Mouse (Mus musculus) adrenal gland, postnatal 36 days (tissue): ENCODE measurements at regions not wholly inside any gene's neighbourhood (a gene's known extent, or its start where the extent isn't known, plus 50 kb on each side); places are given as distances from the start of the nearest gene placed in this dataset.
"Not testable (repeated sequence)": the region's sequence is repeated elsewhere in the genome, so short reads cannot be mapped to it uniquely, and the experiment has no call there.

ENCODE experiments used
- DNase-seq, 2 experiments: peaks; one replicate each; pipeline ENCODE4 v3.0.0; 2021; ENCODE audit warnings: mixed read lengths in 1 of 2

GRCm38 (mm10) chr2:63580489-63581139, 396.5 kb upstream of the Kcnh7 start:
- no peak for DNase-seq

GRCm38 (mm10) chr2:63575172-63575571, 391.1 kb upstream of the Kcnh7 start:
- no peak for DNase-seq

- DNase-seq = no peak
Observed at GRCm38 (mm10) chr2:63574008-63574703, 390.1 kb upstream of the Kcnh7 start.

- no peak for DNase-seq
Observed at GRCm38 (mm10) chr2:63573015-63573807, 389.1 kb upstream of the Kcnh7 start.

GRCm38 (mm10) chr2:63556858-63557419, 372.9 kb upstream of the Kcnh7 start:
- DNase-seq = no peak

GRCm38 (mm10) chr2:63541836-63542235, 357.7 kb upstream of the Kcnh7 start:
- not testable (repeated sequence) for DNase-seq

GRCm38 (mm10) chr2:63518534-63518933, 334.4 kb upstream of the Kcnh7 start:
- no peak for DNase-seq

GRCm38 (mm10) chr2:63513554-63514226, 329.6 kb upstream of the Kcnh7 start:
- DNase-seq = no peak

GRCm38 (mm10) chr2:63503939-63504338, 319.9 kb upstream of the Kcnh7 start:
- DNase-seq = peak; percentile 21 to 39

GRCm38 (mm10) chr2:63476411-63476810, 292.3 kb upstream of the Kcnh7 start:
- DNase-seq = no peak

- no peak for DNase-seq
Observed at GRCm38 (mm10) chr2:63475255-63475654, 291.2 kb upstream of the Kcnh7 start.

GRCm38 (mm10) chr2:63473699-63474098, 289.6 kb upstream of the Kcnh7 start:
- peak; percentile 14 to 29 for DNase-seq

GRCm38 (mm10) chr2:63472248-63472647, 288.2 kb upstream of the Kcnh7 start:
- no peak for DNase-seq

GRCm38 (mm10) chr2:63459112-63459511, 275.0 kb upstream of the Kcnh7 start:
- DNase-seq = no peak

GRCm38 (mm10) chr2:63454263-63455011, 270.4 kb upstream of the Kcnh7 start:
- no peak for DNase-seq

GRCm38 (mm10) chr2:63452891-63453290, 268.8 kb upstream of the Kcnh7 start:
- DNase-seq = no peak

GRCm38 (mm10) chr2:63452164-63452563, 268.1 kb upstream of the Kcnh7 start:
- DNase-seq = no peak

GRCm38 (mm10) chr2:63434327-63434726, 250.2 kb upstream of the Kcnh7 start:
- DNase-seq = no peak

GRCm38 (mm10) chr2:63405405-63405804, 221.3 kb upstream of the Kcnh7 start:
- no peak for DNase-seq
